ENCODE assay signal across 12 mouse cellular contexts in the genomic region with DNA sequence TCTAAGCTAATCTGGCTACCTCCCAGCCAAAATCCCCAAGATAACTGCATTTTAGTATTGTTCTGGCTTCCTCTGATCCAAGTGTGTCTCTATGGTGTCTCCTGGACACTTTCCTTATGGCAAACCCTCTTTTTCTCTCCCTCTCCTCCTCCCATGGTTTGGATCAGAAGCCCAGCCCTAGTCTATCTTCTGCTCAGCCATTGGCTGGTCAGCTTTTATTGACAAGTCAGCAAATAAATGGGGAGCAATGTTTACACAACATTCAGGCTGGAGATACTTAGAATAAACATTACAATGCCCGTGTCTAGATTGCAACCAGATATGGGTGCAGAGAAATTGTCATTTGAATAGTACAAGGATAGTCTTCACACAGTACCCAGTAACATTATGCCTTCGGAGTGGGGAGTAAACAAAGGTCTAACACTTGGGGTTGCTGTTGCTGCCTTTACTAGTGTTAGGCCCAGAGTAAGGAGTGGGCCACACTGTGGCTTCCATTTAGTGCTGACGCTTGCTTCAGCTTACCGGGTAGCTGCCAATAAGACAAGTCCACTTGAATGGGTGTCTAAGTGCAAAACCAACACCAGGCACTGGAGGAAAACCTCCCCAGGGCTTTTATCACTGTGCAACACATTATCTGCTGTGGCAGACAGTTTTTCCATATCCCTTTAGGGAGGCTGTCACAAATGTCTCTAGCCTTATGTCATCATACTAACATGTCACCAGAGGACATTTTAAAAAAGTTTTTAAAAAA. TPM values are rescaled to one million over a fixed set of nuclear protein-coding genes. Genes with fewer than 3 reads are reported as not detected.
A peak's percentile ranks its signal among the peaks of the same experiment; 100 is the strongest.
DNase-seq lines count a peak whose midpoint lies in the region; ATAC-seq and TF ChIP-seq lines count a peak whose summit lies in the region.
"Had no signal": no experiment of that assay in that cellular context is flagged by ENCODE, and none has a peak within 500 bp of the region (broad histone marks: within the 10 kb centered on the region; RNA-seq: fewer than 3 reads in every experiment).

No protein-coding gene starts in this region.

- in situ Hi-C loops in ES-E14 (cut with MboI; ENCODE audit: low sequenced_read_pairs in 2 of 2, unreplicated experiment in 2 of 2), result no loop called here

- no peak overlapping the region for H3K9ac ChIP-seq in heart, embryonic 11.5 days (ENCODE audit: low read depth, low read length)
- no peak overlapping the region for H3K9ac ChIP-seq in ES-E14 (ENCODE audit: insufficient read depth, low read depth, low read length, poor library complexity, severe bottlenecking)
- H3K9ac ChIP-seq in lung, postnatal 0 days (replicated peaks; ENCODE audit: low read depth), result no peak overlapping the region
- H3K9ac ChIP-seq: embryonic facial prominence, embryonic 12.5 days; hindbrain, embryonic 14.5 days; midbrain, embryonic 13.5 days had no signal

- no peaks in the 10 kb centered on the region for H3K36me3 ChIP-seq in heart, embryonic 11.5 days (ENCODE audit: control insufficient read depth, insufficient read depth, low read length)
- H3K36me3 ChIP-seq in ES-E14 (ENCODE audit: control insufficient read depth, insufficient read depth, low read length, poor library complexity, severe bottlenecking), result no peaks in the 10 kb centered on the region
- H3K36me3 ChIP-seq in lung, postnatal 0 days (ENCODE audit: insufficient read depth, low read length), result no peaks in the 10 kb centered on the region
- H3K36me3 ChIP-seq: embryonic facial prominence, embryonic 12.5 days; midbrain, embryonic 13.5 days had no signal

- 0 out of 2 replicates have a peak, but pooled peaks have one; percentile 39 for ATAC-seq in heart, embryonic 11.5 days (replicated peaks; ENCODE audit: insufficient number of reproducible peaks, low FRiP score, low TSS enrichment)
- ATAC-seq in erythroid progenitor cell, adult 5-6 weeks (replicated peaks; ENCODE audit: low FRiP score, poor library complexity, severe bottlenecking), result peak; percentile 90
- peak; percentile 75 for ATAC-seq in lung, postnatal 0 days
- no peak for ATAC-seq in granulocyte monocyte progenitor cell, adult 5-6 weeks (replicated peaks; ENCODE audit: poor library complexity, severe bottlenecking)
- ATAC-seq: midbrain, embryonic 13.5 days had no signal

- no peak for TF ChIP-seq EP300 in lung, postnatal 0 days (IDR thresholded peaks at IDR 0.05)

- H3K27ac ChIP-seq in heart, embryonic 11.5 days (ENCODE audit: low read depth, low read length), result peak overlapping the region; percentile 66
- H3K27ac ChIP-seq in ES-E14 (ENCODE audit: insufficient read depth, low read depth, low read length, poor library complexity, severe bottlenecking), result no peak overlapping the region
- no peak overlapping the region for H3K27ac ChIP-seq in lung, postnatal 0 days (ENCODE audit: low read length)
- H3K27ac ChIP-seq: embryonic facial prominence, embryonic 12.5 days; hindbrain, embryonic 14.5 days; midbrain, embryonic 13.5 days had no signal

- peak overlapping the region; percentile 6; the same call in 1 of the 2 replicates for H3K4me2 ChIP-seq in heart, embryonic 11.5 days
- no peak overlapping the region for H3K4me2 ChIP-seq in lung, postnatal 0 days (replicated peaks; ENCODE audit: low read depth, low read length)
- H3K4me2 ChIP-seq: embryonic facial prominence, embryonic 12.5 days; hindbrain, embryonic 14.5 days; midbrain, embryonic 13.5 days had no signal

- WGBS in heart, embryonic 11.5 days (ENCODE audit: insufficient replicate concordance), result 26% methylated on average over 4 of the region's 4 CpGs
- 31% methylated on average over 4 of the region's 4 CpGs for WGBS in lung, postnatal 0 days

- TF ChIP-seq CTCF in lung, postnatal 0 days (IDR thresholded peaks at IDR 0.05), result no peak

- no peaks in the 10 kb centered on the region for H3K27me3 ChIP-seq in heart, embryonic 11.5 days (ENCODE audit: control insufficient read depth, insufficient read depth, low read length)
- H3K27me3 ChIP-seq in lung, postnatal 0 days (replicated peaks; ENCODE audit: insufficient read depth, low read length), result no peaks in the 10 kb centered on the region
- H3K27me3 ChIP-seq: embryonic facial prominence, embryonic 12.5 days; midbrain, embryonic 13.5 days had no signal

- no peak for DNase-seq in heart, postnatal 14 days
- DNase-seq in ES-E14 (ENCODE audit: low read depth, low spot score), result no peak
- DNase-seq in lung, postnatal 0 days (ENCODE audit: low spot score), result peak; percentile 58
- DNase-seq in layer of hippocampus, postnatal 25 days (ENCODE audit: extremely low spot score in 1 of 2, low spot score in 1 of 2), result no peak
- DNase-seq in right cerebral cortex, postnatal 14 days, result no peak
- DNase-seq: kidney, postnatal 36 days had no signal

- intact Hi-C loops in heart, postnatal 14 days (cut with DNase I), result no loop called here

- H3K4me1 ChIP-seq in heart, embryonic 11.5 days (ENCODE audit: control insufficient read depth, insufficient read depth, low read length), result peaks cover 16% of the 10 kb centered on the region
- H3K4me1 ChIP-seq in ES-E14 (ENCODE audit: control insufficient read depth in 2 of 2, insufficient read depth in 2 of 2, low read length in 2 of 2, poor library complexity in 1 of 2), result no peaks in the 10 kb centered on the region
- H3K4me1 ChIP-seq in lung, postnatal 0 days (ENCODE audit: insufficient read depth, low read depth, low read length), result peaks cover 4% of the 10 kb centered on the region; the same call in 1 of the 2 replicates
- H3K4me1 ChIP-seq: embryonic facial prominence, embryonic 12.5 days; midbrain, embryonic 13.5 days had no signal

- no peaks in the 10 kb centered on the region for H3K9me3 ChIP-seq in heart, embryonic 11.5 days (replicated peaks; ENCODE audit: control insufficient read depth, low read length)
- H3K9me3 ChIP-seq in ES-E14 (ENCODE audit: control insufficient read depth, insufficient read depth, low read depth, low read length), result no peaks in the 10 kb centered on the region
- no peaks in the 10 kb centered on the region for H3K9me3 ChIP-seq in lung, postnatal 0 days (ENCODE audit: low read length)
- H3K9me3 ChIP-seq: embryonic facial prominence, embryonic 12.5 days; midbrain, embryonic 13.5 days had no signal

- no peak overlapping the region for H3K4me3 ChIP-seq in heart, embryonic 11.5 days (ENCODE audit: low read depth, low read length)
- no peak overlapping the region for H3K4me3 ChIP-seq in ES-E14 (ENCODE audit: insufficient read depth in 1 of 2, low read depth in 1 of 2, low read length in 2 of 2, poor library complexity in 1 of 2, severe bottlenecking in 1 of 2)
- no peak overlapping the region for H3K4me3 ChIP-seq in lung, postnatal 0 days (ENCODE audit: low read depth, low read length)
- H3K4me3 ChIP-seq: embryonic facial prominence, embryonic 12.5 days; midbrain, embryonic 13.5 days had no signal

TF ChIP-seq in ES-E14, 5 proteins besides CTCF, POLR2A, EP300 and RAD21:
- TF ChIP-seq MAFK (IDR thresholded peaks at IDR 0.05; ENCODE audit: insufficient read depth, low read depth, low read length) (peak; percentile 79), ZC3H11A (IDR thresholded peaks at IDR 0.05; ENCODE audit: borderline replicate concordance, low read depth, low read length) (no peak)

RNA-seq across cellular contexts. Expression of a gene that starts 5.5 kb away (rescaled TPM):
- polyA plus RNA-seq in heart, embryonic 11.5 days (2014; fragmentation: Nextera tagmentation; extraction: Ambion mirVana), result 42.5 and 46.7 TPM in 2 replicates
- total RNA-seq in heart, postnatal 14 days (2021), result 10 to 100 TPM; 77.3 to 83.3 TPM
- total RNA-seq in ES-E14 (2012; rRNA removed), result 8.3 and 10.3 TPM in 2 replicates
- 46.5 and 56.6 TPM in 2 replicates for total RNA-seq in erythroid progenitor cell, adult 5-6 weeks (2015; ENCODE audit: low replicate concordance)
- 45.8 and 73.4 TPM in 2 replicates for total RNA-seq in erythroid progenitor cell, adult 5-6 weeks (2017; ENCODE audit: low replicate concordance)
- 17.9 and 19.1 TPM in 2 replicates for polyA plus RNA-seq in lung, postnatal 0 days (2015; fragmentation: Nextera tagmentation; extraction: Ambion mirVana)
- 10 to 100 TPM; 22.1 to 26.9 TPM for total RNA-seq in layer of hippocampus, postnatal 25 days (2021)
- 5.9 and 6.4 TPM in 2 replicates for total RNA-seq in granulocyte monocyte progenitor cell, adult 5-6 weeks (2014; fragmentation: Nextera tagmentation)
- total RNA-seq in granulocyte monocyte progenitor cell, adult 5-6 weeks (2017), result 8.4 and 9.1 TPM in 2 replicates

RNA-seq across cellular contexts. Expression of a gene that starts 55.3 kb away (rescaled TPM):
- polyA plus RNA-seq in heart, embryonic 11.5 days (2014; fragmentation: Nextera tagmentation; extraction: Ambion mirVana), result not detected in 2 replicates
- total RNA-seq in heart, postnatal 14 days (2021), result 1 to 10 TPM in 1 of 2 experiments, under 1 TPM in 1; 0.44 to 1.6 TPM
- total RNA-seq in ES-E14 (2012; rRNA removed), result 0.45 and 0.53 TPM in 2 replicates
- total RNA-seq in erythroid progenitor cell, adult 5-6 weeks (2015; ENCODE audit: low replicate concordance), result not detected in 2 replicates
- not detected in 2 replicates for total RNA-seq in erythroid progenitor cell, adult 5-6 weeks (2017; ENCODE audit: low replicate concordance)
- polyA plus RNA-seq in lung, postnatal 0 days (2015; fragmentation: Nextera tagmentation; extraction: Ambion mirVana), result 0.36 and 0.54 TPM in 2 replicates
- under 1 TPM; 0.28 to 0.32 TPM for total RNA-seq in layer of hippocampus, postnatal 25 days (2021)
- not detected in 2 replicates for total RNA-seq in granulocyte monocyte progenitor cell, adult 5-6 weeks (2014; fragmentation: Nextera tagmentation)
- not detected in 2 replicates for total RNA-seq in granulocyte monocyte progenitor cell, adult 5-6 weeks (2017)

RNA-seq across cellular contexts. Expression of a gene that starts 57.9 kb away (rescaled TPM):
- 8.9 and 9.5 TPM in 2 replicates for polyA plus RNA-seq in heart, embryonic 11.5 days (2014; fragmentation: Nextera tagmentation; extraction: Ambion mirVana)
- 10 to 100 TPM; 24.7 to 28.4 TPM for total RNA-seq in heart, postnatal 14 days (2021)
- 24.9 and 26.6 TPM in 2 replicates for total RNA-seq in ES-E14 (2012; rRNA removed)
- 36.8 and 46.9 TPM in 2 replicates for total RNA-seq in erythroid progenitor cell, adult 5-6 weeks (2015; ENCODE audit: low replicate concordance)
- total RNA-seq in erythroid progenitor cell, adult 5-6 weeks (2017; ENCODE audit: low replicate concordance), result 49.4 and 53.0 TPM in 2 replicates
- 20.0 and 21.6 TPM in 2 replicates for polyA plus RNA-seq in lung, postnatal 0 days (2015; fragmentation: Nextera tagmentation; extraction: Ambion mirVana)
- 10 to 100 TPM; 20.4 to 22.1 TPM for total RNA-seq in layer of hippocampus, postnatal 25 days (2021)
- total RNA-seq in granulocyte monocyte progenitor cell, adult 5-6 weeks (2014; fragmentation: Nextera tagmentation), result 47.9 and 50.2 TPM in 2 replicates
- total RNA-seq in granulocyte monocyte progenitor cell, adult 5-6 weeks (2017), result 49.0 and 52.6 TPM in 2 replicates
